Mouse (Mus musculus) MEL (cell line): ENCODE results near the gene Oxtr. TPM values are rescaled to one million over a fixed set of nuclear protein-coding genes. Genes with fewer than 3 reads are reported as not detected.

Experiments
- DNase-seq: peaks from one replicate; pipeline ENCODE4 v3.0.0; 2011; ENCODE audit warnings: low read depth, low spot score
- H3K27ac ChIP-seq: 2 replicates; pipeline ENCODE4 v1.5.1; 2012; ENCODE audit warnings: low read depth, mild to moderate bottlenecking, control low read depth, low read length, moderate library complexity; ENCODE audit not compliant: control insufficient read depth
- H3K27me3 ChIP-seq, 2 experiments: fragments of 150-350 bp in 1 of 2; sonication (generic) in 1 of 2; 2 replicates each; pipeline ENCODE4 v1.6.1; 2012; ENCODE audit warnings: low read length in 2 of 2, mild to moderate bottlenecking in 2 of 2, improper control_type of control experiment in 1 of 2, moderate library complexity in 1 of 2; ENCODE audit not compliant: insufficient read depth in 2 of 2, control insufficient read depth in 1 of 2
- H3K36me3 ChIP-seq, 2 experiments: 2 replicates each; pipeline ENCODE4 v1.6.1; 2012 to 2014; ENCODE audit warnings: low read length in 2 of 2, improper control_type of control experiment in 1 of 2, inconsistent platforms in 1 of 2, mild to moderate bottlenecking in 1 of 2; ENCODE audit not compliant: insufficient read depth in 2 of 2, control insufficient read depth in 1 of 2
- H3K4me1 ChIP-seq, 2 experiments: fragments of 150-350 bp in 1 of 2; sonication (generic) in 1 of 2; 2 replicates each; pipeline ENCODE4 v1.6.1; 2012; ENCODE audit warnings: low read length in 2 of 2, improper control_type of control experiment in 1 of 2, mild to moderate bottlenecking in 1 of 2; ENCODE audit not compliant: insufficient read depth in 2 of 2, control insufficient read depth in 1 of 2
- H3K4me3 ChIP-seq, 2 experiments: fragments of 150-350 bp in 1 of 2; sonication (generic) in 1 of 2; 2 replicates each; pipeline ENCODE4 v1.5.1; 2012; ENCODE audit warnings: low read depth in 2 of 2, low read length in 2 of 2, mild to moderate bottlenecking in 2 of 2, moderate library complexity in 2 of 2, control low read depth in 1 of 2, improper control_type of control experiment in 1 of 2; ENCODE audit not compliant: control insufficient read depth in 1 of 2, insufficient read depth in 1 of 2
- H3K79me2 ChIP-seq: 2 replicates; pipeline ENCODE4 v1.6.1; 2012; ENCODE audit warnings: mild to moderate bottlenecking, low read length, moderate library complexity; ENCODE audit not compliant: control insufficient read depth, poor library complexity, insufficient read depth
- H3K9ac ChIP-seq: 2 replicates; pipeline ENCODE4 v1.6.1; 2012; ENCODE audit warnings: low read depth, mild to moderate bottlenecking, control low read depth, low read length, moderate library complexity; ENCODE audit not compliant: control insufficient read depth, poor library complexity, severe bottlenecking
- H3K9me3 ChIP-seq: fragments of 150-350 bp; sonication (generic); replicated peaks from 2 replicates; pipeline ENCODE4 v1.6.1; 2012; ENCODE audit warnings: mild to moderate bottlenecking, low read length, improper control_type of control experiment, moderate library complexity; ENCODE audit not compliant: insufficient read depth
- CTCF ChIP-seq, 3 experiments: IDR thresholded peaks in 2 of 3; conservative IDR thresholded peaks in 1 of 3; 2 replicates each; pipeline ENCODE4 v1.5.1; 2011 to 2012; ENCODE audit warnings: low read length in 3 of 3, low read depth in 2 of 3, mild to moderate bottlenecking in 2 of 3, improper control_type of control experiment in 1 of 3, inconsistent platforms in 1 of 3, mixed read lengths in 1 of 3, moderate library complexity in 1 of 3; ENCODE audit not compliant: control insufficient read depth in 1 of 3, insufficient read depth in 1 of 3, poor library complexity in 1 of 3, severe bottlenecking in 1 of 3
- EP300 ChIP-seq, 2 experiments: IDR thresholded peaks; 2 replicates each; pipeline ENCODE4 v1.6.1; 2011; ENCODE audit warnings: improper control_type of control experiment in 2 of 2, low read length in 2 of 2, low read depth in 1 of 2, mild to moderate bottlenecking in 1 of 2
- ETS1 ChIP-seq: IDR thresholded peaks from 2 replicates; pipeline ENCODE4 v1.6.1; 2012; ENCODE audit warnings: low read depth, mild to moderate bottlenecking, inconsistent platforms, low read length, improper control_type of control experiment, moderate library complexity
- HCFC1 ChIP-seq: IDR thresholded peaks from 2 replicates; pipeline ENCODE4 v1.6.1; 2012; ENCODE audit warnings: low read depth, mild to moderate bottlenecking, inconsistent platforms, low read length, improper control_type of control experiment, moderate library complexity
- MAX ChIP-seq: IDR thresholded peaks from 2 replicates; pipeline ENCODE4 v1.6.1; 2011; ENCODE audit warnings: low read length, improper control_type of control experiment
- MXI1 ChIP-seq: IDR thresholded peaks from 2 replicates; pipeline ENCODE4 v1.6.1; 2011; ENCODE audit warnings: mild to moderate bottlenecking, low read depth, low read length, improper control_type of control experiment
- MYB ChIP-seq: IDR thresholded peaks from 2 replicates; pipeline ENCODE4 v1.6.1; 2011; ENCODE audit warnings: mild to moderate bottlenecking, low read depth, low read length, improper control_type of control experiment
- NELFE ChIP-seq: IDR thresholded peaks from 2 replicates; pipeline ENCODE4 v1.6.1; 2011; ENCODE audit warnings: low read depth, low read length, improper control_type of control experiment
- NRF1 ChIP-seq: IDR thresholded peaks from 2 replicates; pipeline ENCODE4 v1.6.1; 2014; ENCODE audit warnings: low read depth, mild to moderate bottlenecking, inconsistent platforms, low read length, improper control_type of control experiment, moderate library complexity; ENCODE audit not compliant: poor library complexity, insufficient read depth, severe bottlenecking
- POLR2A ChIP-seq, 2 experiments: IDR thresholded peaks; 2 replicates each; pipeline ENCODE4 v1.6.1; 2011 to 2012; ENCODE audit warnings: low read length in 2 of 2, mild to moderate bottlenecking in 2 of 2, control low read depth in 1 of 2, improper control_type of control experiment in 1 of 2, low read depth in 1 of 2, moderate library complexity in 1 of 2; ENCODE audit not compliant: control insufficient read depth in 1 of 2, insufficient read depth in 1 of 2, poor library complexity in 1 of 2
- POLR2AphosphoS5 ChIP-seq: IDR thresholded peaks from 2 replicates; pipeline ENCODE4 v1.6.1; 2012; ENCODE audit warnings: low read depth, borderline replicate concordance, mild to moderate bottlenecking, inconsistent platforms, low read length, moderate library complexity, mixed read lengths
- SMC3 ChIP-seq: IDR thresholded peaks from 2 replicates; pipeline ENCODE4 v1.6.1; 2011; ENCODE audit warnings: low read depth, low read length, improper control_type of control experiment
- TAL1 ChIP-seq: IDR thresholded peaks from 2 replicates; pipeline ENCODE4 v1.6.1; 2012; ENCODE audit warnings: mild to moderate bottlenecking, inconsistent platforms, low read length, moderate library complexity, mixed read lengths
- TBP ChIP-seq: IDR thresholded peaks from 2 replicates; pipeline ENCODE4 v1.8.0; 2011; ENCODE audit warnings: low read depth, low read length, improper control_type of control experiment
- UBTF ChIP-seq: IDR thresholded peaks from 2 replicates; pipeline ENCODE4 v1.6.1; 2012; ENCODE audit warnings: low read depth, mild to moderate bottlenecking, inconsistent platforms, low read length, improper control_type of control experiment, moderate library complexity, borderline replicate concordance; ENCODE audit not compliant: insufficient read depth
- USF1 ChIP-seq: IDR thresholded peaks from 2 replicates; pipeline ENCODE4 v1.6.1; 2014; ENCODE audit warnings: low read depth, mild to moderate bottlenecking, inconsistent platforms, low read length, improper control_type of control experiment, moderate library complexity
- ZC3H11A ChIP-seq: IDR thresholded peaks from 2 replicates; pipeline ENCODE4 v1.6.1; 2012; ENCODE audit warnings: low read depth, mild to moderate bottlenecking, inconsistent platforms, low read length, improper control_type of control experiment
- polyA plus RNA-seq, 2 experiments: library from polyadenylated mRNA; stranded (reverse) in 1 of 2; unstranded in 1 of 2; fragments of >175 nt in 1 of 2; fragments of >200 nt in 1 of 2; gene quantifications; 2 replicates each; pipeline versions ENCODE4 v1.2.1 to v1.2.4; 2012; ENCODE audit warnings: low replicate concordance in 2 of 2, low read depth in 1 of 2; ENCODE audit not compliant: insufficient read length in 2 of 2, insufficient read depth in 1 of 2, missing spikeins in 1 of 2
- total RNA-seq: library from RNA; depleted of rRNA; stranded (reverse); fragments of 300-350 nt; gene quantifications from 2 replicates; pipeline ENCODE4 v1.2.3, GENCODE M21; 2012; rRNA removed

Gene Oxtr
- not detected in 2 replicates for total RNA-seq
- polyA plus RNA-seq: under 1 TPM in 1 of 2 experiments, not detected in 1; 0.03 TPM

- no peak for DNase-seq
- TF ChIP-seq ZC3H11A: no peak
- no peak for TF ChIP-seq NELFE
- TF ChIP-seq SMC3: no peak
- no peak for TF ChIP-seq POLR2AphosphoS5
- TF ChIP-seq, all 39 proteins: peak for 0
- H3K4me3 ChIP-seq: no peak within 1 kb of the TSS
- H3K9me3 ChIP-seq: no peaks in the 10 kb centered on the region
- H3K27ac ChIP-seq: no peak within 1 kb of the TSS
- H3K27me3 ChIP-seq: no peaks in the 10 kb centered on the region
- no peaks in the 10 kb centered on the region for H3K36me3 ChIP-seq
- H3K79me2 ChIP-seq: no peaks in the 10 kb centered on the region
- H3K4me1 ChIP-seq: no peaks in the 10 kb centered on the region
- H3K9ac ChIP-seq: no peak within 1 kb of the TSS
Observed at GRCm38 (mm10) chr6:112489910-112490559, at the start of gene Oxtr. TSS of gene Oxtr (minus strand) at chr6:112489943.

- no peak overlapping the region for H3K4me3 ChIP-seq
- H3K27ac ChIP-seq: no peak overlapping the region
- no peaks in the 10 kb centered on the region for H3K4me1 ChIP-seq
- H3K36me3 ChIP-seq: no peaks in the 10 kb centered on the region
- DNase-seq: no peak
- no peaks in the 10 kb centered on the region for H3K27me3 ChIP-seq
- TF ChIP-seq POLR2AphosphoS5 (no peak), NRF1 (no peak), MXI1 (no peak), NELFE (no peak), HCFC1 (no peak), CTCF (IDR thresholded peaks at IDR 0.05 in 2 of 3, conservative IDR thresholded peaks at IDR 0.05 in 1 of 3; ENCODE audit: control insufficient read depth in 1 of 3, insufficient read depth in 1 of 3, low read depth in 2 of 3, low read length in 3 of 3, poor library complexity in 1 of 3, severe bottlenecking in 1 of 3) (no peak), TBP (no peak), USF1 (no peak)
- H3K9me3 ChIP-seq: no peaks in the 10 kb centered on the region
- H3K79me2 ChIP-seq: no peaks in the 10 kb centered on the region
- no peak overlapping the region for H3K9ac ChIP-seq
Observed at GRCm38 (mm10) chr6:112525434-112525833, 35.7 kb upstream of the Oxtr start.

DNA sequence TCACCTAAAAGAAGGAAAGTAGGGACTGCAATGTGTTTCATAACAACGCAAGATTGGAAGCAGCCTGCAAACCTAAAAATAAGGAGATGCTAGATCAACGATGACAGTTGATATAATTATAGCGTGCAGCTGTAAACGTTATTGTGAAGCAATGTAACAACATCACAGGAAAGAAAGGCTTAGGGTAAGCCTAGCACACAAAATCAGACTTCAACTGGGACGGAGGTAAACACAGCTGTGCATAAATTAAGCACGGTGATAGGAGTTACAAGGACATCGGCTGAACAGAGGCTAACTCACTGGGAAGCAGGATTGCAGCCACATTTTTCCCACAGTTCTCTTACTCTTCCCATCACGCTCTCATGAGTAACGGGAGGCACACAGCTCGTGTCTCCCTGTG is 34.7 kb upstream of the Oxtr start:
- Histone ChIP-seq H3K79me2 (no peaks in the 10 kb centered on the region), H3K4me1 (no peaks in the 10 kb centered on the region), H3K9me3 (no peaks in the 10 kb centered on the region), H3K9ac (no peak overlapping the region), H3K36me3 (no peaks in the 10 kb centered on the region), H3K4me3 (no peak overlapping the region), H3K27me3 (no peaks in the 10 kb centered on the region), H3K27ac (no peak overlapping the region)
- no peak for DNase-seq
- TF ChIP-seq POLR2A (IDR thresholded peaks at IDR 0.05; ENCODE audit: control insufficient read depth in 1 of 2, insufficient read depth in 1 of 2, low read depth in 1 of 2, low read length in 2 of 2, poor library complexity in 1 of 2) (no peak), EP300 (IDR thresholded peaks at IDR 0.05; ENCODE audit: low read depth in 1 of 2, low read length in 2 of 2) (no peak), TAL1 (no peak), ETS1 (no peak), MAX (no peak), NELFE (no peak), UBTF (no peak), MYB (no peak)
